Mouse (Mus musculus): ENCODE measurements around the gene Maml3.

Gene Maml3

DNA sequence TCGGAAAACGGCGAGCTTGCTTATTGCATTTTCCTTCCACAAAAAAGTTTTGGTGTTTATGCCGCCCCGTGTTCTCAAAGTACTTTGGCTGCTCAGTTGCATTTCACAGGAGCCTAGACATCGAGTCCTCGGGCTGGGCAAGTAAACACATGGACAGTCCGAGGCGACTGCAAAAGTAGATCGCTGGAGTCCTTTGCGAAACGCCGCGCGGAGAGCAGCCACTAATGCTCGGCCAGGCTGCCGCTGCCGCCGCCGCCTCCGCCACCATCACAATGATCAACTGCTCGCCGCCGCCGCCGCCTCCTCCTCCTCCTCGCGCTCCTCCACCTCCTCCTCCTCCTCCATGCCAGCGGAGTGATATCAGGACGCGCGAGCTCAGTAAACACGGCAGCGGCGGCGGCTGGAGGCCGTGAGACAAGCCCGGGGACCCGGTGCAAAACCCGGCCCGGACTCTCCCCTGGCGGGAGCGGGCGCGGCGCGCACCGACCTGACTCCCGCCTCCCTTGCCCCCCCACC is at the start of gene Maml3:
TSS of gene Maml3 (minus strand) at position 441 of the 516 bp plus-strand sequence.
- DNase-seq (ENCODE audit: low read depth, low spot score): peak; percentile 54

DNA sequence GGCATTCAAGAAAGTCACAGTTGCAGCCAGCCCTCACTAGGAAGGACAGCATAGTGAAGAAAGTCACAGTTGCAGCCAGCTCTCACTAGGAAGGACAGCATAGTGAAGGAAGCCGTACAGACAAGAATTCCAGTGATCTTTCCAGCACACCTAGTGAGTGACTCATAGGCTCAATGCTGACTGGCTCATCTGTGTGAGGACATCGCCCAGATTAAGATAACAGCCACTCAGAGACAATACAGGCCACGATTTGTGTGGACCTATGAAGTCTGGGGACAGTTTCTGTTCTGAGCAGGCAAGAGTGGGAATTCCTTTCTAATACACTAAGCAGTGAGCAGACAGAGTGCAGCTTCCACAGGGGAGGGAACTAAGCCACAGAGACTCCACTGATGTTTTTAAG is 46.3 kb upstream of the Maml3 start:
- DNase-seq (ENCODE audit: low read depth, low spot score): no peak

DNA sequence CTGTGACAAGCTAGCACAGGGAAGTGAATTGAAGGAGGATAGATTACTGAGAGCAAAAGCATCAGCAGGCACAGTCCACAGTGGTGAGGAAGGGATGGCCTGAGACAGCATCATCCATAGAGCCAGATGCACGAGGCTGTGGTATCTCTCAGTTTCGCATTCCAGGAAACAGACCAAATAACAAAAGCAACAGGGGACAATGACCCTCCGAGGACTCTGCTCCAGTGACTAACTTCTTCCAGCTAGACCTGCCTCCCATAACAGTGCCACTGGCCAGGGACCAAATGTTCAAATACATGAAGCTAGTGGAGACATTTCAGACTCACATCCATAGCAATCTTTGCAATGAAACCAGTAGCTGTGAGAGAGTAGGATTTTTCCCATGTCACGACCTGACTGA is 43.4 kb upstream of the Maml3 start:
- DNase-seq (ENCODE audit: low read depth, low spot score): no peak

DNA sequence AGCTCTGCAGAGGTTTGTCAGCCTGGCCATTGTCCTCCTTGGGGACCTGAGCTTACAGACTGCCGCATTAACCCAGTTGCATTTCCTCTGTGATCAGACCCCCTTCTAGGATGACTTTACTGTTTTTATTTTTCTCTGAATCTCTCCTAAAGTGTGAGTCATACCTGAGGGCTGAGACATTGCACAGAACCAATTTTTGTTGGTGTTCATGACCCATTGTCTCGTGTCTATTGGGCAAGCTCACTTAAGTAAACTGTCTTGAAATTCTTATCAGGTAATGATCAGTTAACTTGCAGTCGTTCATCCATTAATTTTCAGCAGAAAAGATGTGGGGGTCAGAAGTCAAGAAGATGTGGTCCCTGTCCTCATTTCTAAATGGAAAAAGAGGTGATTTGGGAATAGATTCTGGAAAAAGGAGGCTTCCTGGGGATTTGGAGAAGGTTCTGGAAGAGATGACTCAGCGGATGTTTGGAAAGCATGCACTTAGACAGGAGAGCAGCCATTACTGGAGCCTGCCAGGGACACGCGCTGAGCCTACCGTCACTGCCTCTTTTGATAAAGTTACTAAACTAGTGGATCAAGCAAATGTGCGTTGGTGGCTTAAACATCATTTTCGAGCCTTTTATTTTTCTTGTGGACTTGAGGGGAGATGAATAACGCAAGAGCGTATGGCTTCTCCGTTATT is 40.0 kb upstream of the Maml3 start:
- DNase-seq (ENCODE audit: low read depth, low spot score): no peak

DNA sequence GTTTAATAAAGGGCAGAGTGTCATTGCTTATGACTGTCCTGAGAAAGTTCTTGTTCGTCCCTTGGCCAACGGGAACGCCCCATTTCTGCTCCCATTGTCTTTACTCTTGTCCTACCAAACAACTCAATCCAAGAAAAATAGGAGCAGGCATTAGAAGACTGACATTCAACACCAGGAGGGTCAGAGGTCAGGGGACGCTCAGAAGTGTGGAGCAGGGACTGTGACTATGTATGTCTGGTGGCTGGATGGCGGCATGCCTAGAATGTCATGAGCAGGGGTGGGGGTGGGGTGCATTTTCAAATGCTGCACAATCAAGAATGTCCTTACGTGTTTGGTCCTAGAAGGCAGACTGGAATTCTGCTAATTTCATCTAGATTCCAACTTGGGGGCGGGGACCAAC is 38.1 kb upstream of the Maml3 start:
- DNase-seq (ENCODE audit: low read depth, low spot score): no peak

DNA sequence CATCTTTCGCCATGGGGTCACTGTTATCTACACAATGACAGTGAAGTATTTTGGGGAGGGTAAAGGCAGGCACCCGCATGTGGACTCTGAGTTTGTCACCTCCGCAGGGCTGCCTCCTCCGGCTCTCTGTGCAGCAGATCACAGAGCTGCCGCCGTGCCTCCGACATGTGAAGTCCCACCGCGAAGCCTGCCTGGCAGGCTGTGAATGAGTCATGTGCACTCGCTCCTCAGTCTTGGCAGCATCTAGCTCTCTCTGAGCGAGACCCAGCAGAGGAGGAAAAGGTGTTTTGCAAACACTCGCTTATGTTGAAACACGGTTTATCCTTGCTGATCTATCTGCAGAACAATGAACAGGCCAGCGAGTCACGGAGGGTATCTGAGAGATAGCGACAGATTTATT is 35.3 kb upstream of the Maml3 start:
- no peak for DNase-seq (ENCODE audit: low read depth, low spot score)

DNA sequence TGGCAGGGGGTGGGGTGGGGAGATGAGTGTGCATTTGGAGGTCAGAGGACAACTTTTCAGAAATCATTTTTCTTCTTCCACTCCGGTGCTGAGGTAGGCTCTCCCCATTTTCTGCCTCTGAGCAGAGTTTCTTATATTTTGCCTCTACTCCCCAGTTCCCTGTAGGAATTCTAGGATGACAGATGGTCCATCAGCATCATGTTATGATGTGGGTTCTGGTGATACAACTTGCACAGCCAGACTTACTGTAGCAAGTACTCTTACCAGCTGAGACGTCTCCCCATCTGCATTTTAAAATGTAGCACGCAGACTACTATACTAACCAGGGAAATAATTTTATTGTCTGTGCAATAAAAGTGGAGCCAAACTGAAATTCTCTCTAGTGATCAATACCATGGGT is 20.5 kb upstream of the Maml3 start:
- DNase-seq (ENCODE audit: low read depth, low spot score): no peak

DNA sequence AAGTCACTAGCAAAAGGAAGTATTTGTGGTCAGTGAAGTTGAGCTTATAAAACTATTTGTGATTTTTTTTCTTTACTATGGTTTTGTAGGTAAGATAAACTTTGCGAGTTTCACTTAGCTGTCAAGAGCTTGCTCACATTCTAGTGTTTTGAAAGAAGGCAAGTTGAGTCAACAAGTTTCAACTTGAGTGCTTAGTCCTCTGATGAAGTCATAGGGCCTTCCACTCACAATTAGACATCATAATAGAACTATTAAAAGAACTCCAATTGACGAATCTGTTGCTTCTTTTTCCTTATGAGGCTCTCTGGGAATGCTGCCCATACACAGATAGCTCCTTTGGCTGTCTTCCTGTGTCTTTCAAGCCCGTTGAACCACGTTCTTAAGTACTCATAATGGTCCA is 16.0 kb upstream of the Maml3 start:
- DNase-seq (ENCODE audit: low read depth, low spot score): no peak

DNA sequence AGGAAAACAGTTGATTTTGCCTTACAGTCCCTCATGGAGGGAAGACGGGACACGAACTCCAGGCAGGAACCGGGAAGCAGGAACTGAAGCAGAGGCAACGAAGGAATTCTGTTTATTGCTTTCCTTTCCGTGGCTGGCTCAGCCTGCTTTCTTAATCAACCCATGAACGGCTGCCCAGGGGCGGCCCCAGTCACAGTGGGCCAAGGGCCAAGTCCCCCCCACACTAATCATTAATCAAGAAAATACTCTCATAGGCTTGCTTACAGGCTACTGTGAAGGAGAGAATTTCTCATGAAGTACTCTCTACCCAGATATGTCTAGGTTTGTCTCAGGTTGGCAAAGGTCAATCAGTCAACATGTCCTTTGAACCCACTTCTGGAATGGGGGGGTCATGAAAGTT is 14.3 kb upstream of the Maml3 start:
- DNase-seq (ENCODE audit: low read depth, low spot score): no peak

DNA sequence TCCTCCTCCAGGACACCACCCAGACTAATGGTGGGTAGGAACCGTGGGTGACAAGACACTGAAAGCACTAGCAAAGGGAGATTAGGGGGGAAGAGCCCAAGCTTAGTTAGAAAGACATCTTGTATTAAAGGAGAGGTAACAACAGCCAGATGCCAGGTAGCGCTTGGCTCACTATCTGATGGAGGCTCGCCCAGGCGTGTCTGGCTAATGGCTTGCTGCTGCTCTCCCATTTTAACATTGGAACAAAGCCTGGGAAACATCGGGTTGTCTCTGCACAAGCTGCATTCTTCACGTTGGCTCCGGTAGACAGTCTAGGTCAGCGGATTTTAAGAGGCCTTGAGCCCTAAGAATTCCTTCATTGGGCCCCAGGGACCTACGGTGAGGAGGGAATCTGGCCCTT is 10.5 kb upstream of the Maml3 start:
- no peak for DNase-seq (ENCODE audit: low read depth, low spot score)

DNA sequence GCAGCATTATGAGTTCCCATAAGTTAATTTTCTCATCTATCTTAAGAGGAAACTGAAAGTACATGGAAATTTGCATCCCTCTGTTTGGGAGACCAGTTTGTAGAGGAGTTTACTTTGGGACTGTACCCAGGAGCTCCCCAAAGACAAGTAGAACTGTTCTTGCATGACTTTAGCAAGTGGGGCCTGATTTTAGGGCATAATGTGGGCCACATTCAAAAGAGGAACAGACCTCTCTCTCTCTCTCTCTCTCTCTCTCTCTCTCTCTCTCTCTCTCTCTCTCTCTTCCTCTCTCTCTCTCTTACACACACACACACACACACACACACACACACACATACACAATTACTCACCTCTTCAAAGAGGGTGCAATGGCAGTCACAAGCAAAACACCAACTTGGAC is 3.2 kb upstream of the Maml3 start:
- no peak for DNase-seq (ENCODE audit: low read depth, low spot score)

DNA sequence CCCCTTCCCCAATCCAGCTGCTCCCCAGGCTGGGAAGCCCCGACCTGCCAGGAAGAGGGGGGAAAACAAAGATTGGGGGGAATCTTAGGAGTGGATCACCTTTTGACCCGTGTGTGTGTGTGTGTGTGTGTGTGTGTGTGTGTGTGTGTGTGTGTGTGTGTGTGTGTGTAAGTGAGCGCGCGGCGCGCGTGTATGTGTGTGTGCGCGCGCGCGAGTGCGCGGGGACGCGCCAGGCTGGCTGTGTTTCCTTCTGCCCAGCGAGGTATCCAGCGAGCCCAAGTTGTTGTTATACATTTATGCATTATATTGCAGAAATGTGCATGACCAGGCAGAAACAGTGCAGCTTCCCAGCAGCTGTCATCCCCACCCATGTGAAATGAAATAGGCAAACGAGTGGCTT is 280 bp upstream of the Maml3 start:
- DNase-seq (ENCODE audit: low read depth, low spot score): no peak

DNA sequence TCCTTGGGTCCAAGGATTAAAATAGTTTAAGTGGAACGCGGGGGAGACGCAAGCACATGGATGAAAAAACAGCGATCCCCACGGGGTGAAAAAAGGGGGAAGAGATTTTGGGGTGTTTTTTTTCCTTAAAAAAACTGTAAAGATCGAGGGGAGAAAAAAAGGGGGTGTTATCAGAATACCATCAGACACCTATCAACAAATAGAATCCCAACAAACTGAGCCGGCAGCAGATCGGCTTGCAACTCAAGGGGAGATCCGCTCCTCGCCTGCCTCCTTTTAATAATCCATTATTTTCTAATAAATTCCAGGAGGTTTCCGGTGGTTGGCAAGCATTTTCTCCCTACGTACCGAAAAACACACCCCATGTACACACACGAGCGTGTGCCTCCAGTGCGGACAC is 668 bp downstream of the Maml3 start:
- DNase-seq (ENCODE audit: low read depth, low spot score): no peak

DNA sequence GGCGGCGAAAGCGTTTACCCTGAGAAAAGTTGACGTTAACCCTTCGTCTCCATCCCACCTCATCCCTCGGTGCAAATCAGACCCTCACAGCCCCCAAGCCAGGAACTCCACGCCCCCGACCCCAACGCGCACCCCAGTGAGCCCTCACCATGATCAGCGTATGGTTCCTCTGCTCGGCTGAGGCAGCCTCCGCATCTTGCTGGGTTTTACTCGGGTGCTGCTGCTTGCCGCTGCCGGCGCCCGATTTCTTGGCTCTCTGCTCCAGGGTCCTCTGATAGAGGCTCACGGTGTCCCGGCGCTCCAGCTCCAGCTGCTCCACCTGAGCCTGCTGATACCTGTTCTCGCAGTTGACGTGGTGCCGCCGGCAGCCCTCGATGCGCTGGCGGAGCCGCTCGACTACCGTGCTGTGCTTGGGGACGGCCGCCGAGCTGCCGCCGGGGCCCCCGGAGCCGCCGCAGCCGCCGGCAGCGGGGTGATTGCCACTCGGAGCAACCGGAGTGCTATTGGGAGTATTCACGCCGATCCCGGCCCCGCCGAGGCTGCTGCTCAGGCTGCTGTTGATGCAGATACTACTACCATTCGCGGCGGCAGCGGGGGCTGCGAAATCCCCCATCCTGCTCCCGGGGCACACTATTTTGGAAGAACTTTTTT is 1.2 kb downstream of the Maml3 start:
- DNase-seq (ENCODE audit: low read depth, low spot score): no peak

DNA sequence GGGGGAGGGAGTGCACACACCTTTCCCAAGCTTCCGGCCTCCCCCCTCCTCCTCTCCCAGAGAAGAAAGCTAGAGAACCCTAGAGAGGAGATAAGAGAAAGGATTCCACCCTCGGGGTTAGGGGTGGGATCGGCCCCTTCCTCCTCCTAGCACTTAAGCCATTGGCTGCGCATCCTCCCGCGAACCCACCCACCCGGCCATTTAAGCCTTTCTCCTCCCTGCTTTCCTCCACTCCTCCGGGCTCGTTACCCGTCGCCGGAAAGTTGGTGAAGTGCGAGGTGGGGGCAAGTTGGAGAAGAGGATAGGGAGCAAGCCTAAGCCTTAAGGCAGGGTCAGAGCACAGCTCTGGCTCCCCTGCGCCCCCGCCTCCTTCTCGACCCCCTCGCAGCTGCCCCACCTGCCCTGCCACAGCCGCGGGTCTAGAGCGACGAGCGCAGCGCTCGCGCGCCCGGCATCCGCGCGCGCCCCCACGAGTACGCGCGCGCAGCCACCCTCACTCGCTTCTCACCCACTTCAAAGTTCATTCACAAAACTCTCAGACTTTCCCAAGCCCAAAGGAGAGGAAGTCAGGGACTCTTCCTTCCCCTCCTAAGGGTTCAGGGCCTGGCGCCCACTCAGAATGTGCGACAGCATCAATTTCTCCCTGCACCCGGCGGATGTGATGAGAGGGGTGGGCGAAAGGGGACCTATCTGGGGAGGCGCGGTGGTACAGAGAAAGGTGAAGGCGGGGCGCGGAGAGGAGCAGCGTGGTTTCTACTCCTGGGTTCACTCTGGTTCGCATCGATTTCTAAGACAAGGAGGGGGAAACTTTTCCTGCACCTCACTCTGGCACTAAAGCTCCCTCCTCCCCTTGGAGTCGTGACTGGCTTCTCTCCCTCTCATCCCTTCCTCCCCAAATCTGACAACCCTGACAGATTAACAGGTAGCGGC is 2.0 kb downstream of the Maml3 start:
- DNase-seq (ENCODE audit: low read depth, low spot score): no peak

DNA sequence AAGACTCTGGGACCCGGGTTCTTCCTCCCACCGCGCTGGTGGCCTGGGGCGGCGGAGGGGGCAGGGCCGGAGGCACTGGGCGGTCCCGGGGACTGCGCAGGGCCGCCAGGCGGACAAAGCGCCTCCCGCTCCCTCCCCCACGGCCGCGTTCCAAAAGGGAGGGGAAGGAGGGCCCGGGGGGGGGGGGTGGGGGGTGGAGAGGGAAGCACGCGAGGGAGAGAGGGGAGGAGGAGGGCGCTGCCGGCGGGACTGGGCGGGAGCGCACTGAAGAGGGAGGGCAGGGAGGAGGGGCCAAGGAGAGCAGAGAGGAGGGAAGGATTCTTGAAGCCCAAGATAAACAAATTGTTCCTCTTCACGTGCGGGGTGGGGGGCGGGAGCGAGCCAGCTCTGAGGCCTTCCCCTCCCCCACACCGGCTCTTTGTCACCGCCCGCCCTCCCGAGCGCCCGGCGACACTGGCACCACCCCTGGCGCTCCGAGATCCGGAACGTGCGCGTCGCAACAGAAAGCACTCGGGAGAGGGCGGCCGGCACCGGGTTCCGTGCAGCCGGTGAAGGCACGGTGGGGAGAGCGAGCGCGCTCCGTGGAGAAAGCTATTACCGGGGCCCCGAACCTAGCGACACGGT is 2.8 kb downstream of the Maml3 start:
- DNase-seq (ENCODE audit: low read depth, low spot score): no peak

DNA sequence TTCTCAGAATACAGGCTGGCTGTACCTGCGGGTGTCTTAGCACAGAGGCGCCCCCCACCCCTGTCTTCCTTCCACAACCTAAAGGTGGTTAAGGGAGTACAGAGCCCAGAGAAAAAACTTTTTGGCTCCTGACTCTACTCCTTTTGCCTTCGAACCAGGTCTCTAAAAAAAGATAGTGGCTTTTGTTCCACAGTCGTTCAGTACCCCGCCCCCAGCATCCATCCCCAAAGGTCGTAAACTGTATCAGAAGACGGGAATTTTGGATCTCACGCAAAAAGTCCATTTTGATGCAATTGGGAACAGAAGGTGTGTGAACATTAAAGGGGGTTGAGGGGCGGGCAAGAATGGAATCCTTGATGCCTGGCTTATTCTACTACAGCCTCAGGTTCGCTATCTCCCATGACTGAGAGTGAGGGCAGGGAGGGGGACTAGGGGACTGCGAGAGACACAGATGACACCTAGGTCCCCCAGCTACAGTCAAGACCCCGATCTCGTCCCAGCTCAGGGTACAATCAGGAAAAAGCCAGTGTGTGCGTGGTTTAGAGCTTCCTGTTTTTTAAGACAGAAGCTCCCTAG is 3.4 kb downstream of the Maml3 start:
- DNase-seq (ENCODE audit: low read depth, low spot score): no peak

DNA sequence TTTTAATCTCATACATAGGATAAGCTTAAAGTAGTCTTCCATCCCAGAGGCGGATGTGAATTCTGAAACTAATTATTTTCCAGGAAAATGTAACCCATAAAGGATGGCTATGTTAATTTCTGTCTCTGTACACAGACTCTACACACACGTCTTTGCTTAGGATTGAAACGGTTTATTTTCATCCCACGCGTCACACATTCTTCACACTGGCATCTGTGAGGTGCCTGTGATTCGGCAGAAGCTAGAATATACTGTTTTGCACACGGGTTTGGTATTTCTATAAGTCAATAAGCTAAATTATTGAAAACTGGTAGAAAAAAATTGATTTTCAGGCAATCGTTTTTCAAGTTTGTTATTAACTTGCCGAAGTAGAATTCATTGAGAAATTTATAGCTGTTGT is 4.0 kb downstream of the Maml3 start:
- no peak for DNase-seq (ENCODE audit: low read depth, low spot score)

DNA sequence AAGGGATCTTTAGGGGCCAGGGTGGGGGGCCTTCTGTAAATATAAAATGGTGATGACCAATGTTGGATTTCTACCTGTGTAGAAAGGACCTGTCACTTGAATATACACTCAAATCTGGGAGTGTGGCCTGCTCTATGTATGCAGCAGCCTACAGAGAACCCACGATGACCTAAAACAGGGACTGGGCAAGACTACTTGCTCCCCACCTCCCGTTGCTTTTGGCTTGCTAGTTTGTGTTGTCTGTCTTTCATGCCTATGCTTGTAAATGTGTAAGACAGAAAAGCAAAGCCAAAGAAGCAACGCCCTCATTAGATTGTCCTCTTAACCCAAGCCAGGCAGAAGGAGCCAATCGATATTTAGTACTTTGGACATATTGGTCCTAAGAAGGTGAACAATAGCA is 4.6 kb downstream of the Maml3 start:
- DNase-seq (ENCODE audit: low read depth, low spot score): no peak

DNA sequence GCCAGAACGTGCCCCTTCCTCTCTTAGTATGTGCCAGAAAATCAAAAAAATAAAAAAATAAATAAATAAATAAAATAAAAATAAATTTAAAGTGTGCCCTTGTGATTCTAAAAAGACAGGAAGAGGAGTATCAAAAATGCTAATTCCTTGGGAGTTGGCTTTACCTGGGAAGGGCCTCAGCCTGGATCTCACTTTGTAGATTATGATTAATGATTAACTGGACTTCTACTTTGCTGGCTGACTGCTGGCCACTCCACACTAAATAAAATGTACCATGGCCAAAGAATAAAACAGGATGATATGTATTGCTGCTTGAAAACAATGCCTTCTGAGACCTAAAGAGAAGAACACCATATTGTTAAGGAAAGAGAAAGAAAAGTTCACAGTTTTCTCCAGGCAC is 5.6 kb downstream of the Maml3 start:
- DNase-seq (ENCODE audit: low read depth, low spot score): no peak

DNA sequence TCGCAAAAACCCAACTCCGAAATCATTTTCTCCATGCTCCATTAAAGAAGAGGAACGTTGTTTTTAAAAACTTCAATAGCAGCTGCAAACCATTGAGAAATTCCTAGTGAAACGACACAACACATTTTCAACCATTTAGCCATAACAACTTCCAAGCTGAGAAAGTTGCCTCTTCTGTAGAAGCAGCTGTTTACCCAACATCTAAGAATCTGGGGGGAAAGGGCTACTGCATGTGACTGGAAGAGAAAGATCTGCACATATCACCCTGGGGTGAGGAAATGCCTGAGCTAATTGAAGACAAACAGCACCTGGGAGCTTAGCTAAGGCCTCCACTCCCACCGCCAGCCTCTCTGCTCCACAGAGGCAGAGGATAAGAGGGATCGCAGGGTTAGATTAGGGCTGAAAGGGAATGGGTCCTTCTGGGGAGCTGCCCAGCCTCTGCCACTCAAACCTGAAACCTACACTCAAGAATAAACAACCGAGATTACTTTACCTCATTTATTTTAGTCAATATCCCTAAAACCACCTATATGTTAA is 13.5 kb downstream of the Maml3 start:
- DNase-seq (ENCODE audit: low read depth, low spot score): no peak

Measured in c-Kit-negative CD71-positive TER-119-positive erythroid progenitor cells, embryonic 14.5 days (primary cell).